Mouse (Mus musculus): ENCODE data around the gene Cfap54.

Gene Cfap54

GRCm38 (mm10) chr10:92790247-92790646, 291.2 kb downstream of the Cfap54 start:
- no peak for DNase-seq (ENCODE audit: low read depth, low spot score)

- no peak for DNase-seq (ENCODE audit: low read depth, low spot score)
These were observed 292.9 kb downstream of the Cfap54 start for GRCm38 (mm10) chr10:92788410-92789096.

DNA sequence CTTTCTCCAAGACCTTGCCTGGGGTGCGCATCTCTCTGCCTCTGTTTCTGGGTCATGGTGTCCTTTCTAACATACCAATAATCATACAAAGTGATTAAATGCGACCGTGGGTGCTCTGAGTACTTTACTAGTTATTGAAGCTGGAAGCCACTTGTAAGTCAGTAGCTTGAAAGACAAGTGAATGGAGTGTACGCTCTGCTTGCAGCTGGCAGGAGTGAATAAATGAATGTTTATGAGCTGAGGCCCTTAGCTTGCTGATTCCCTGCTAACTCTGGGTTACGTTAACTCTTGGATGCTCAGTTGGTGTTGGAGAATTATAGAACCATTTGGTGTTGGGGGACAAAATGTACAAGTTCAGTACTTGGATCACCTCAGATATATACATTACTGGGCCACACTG, 298.7 kb downstream of the Cfap54 start:
- no peak for DNase-seq (ENCODE audit: low read depth, low spot score)

DNA sequence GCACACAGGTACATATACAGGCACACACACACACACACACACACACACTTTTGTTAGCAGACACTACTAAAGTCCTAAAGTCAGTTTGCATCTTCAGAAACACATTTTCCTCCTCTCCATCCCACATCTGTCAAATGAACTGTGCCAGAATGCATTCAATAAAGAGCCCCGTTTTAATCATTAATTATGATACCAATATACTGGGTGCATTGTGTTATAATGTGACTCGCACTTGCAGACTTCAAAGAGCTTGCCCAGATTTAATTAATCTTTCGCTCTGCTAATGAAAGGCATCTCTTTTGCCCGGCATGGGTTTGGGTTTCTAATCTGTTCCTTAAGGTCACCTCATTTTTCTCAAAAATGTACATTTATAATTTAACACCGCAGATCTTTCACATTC, 327.1 kb downstream of the Cfap54 start:
- DNase-seq (ENCODE audit: low read depth, low spot score) = no peak

- no peak for DNase-seq (ENCODE audit: low read depth, low spot score)
These were observed 351.1 kb downstream of the Cfap54 start for GRCm38 (mm10) chr10:92730339-92730738.

DNA sequence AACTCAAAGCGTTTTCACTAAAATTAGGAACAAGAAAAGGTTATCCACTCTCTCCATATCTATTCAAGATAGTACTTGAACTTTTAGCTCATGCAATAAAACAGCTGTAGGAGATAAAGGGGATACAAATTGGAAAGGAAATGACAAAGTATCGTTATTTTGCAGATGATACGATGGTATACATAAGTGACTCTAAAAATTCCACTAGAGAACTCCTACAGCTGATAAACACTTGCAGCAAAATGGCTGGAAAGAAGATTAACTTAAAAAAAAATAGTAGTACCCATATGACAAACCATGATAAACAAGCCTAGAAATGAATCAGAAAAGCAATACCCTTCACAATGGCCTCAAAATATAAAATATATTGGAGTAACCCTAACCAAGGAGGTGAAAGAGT, 352.7 kb downstream of the Cfap54 start:
- DNase-seq (ENCODE audit: low read depth, low spot score) = no peak
